Mouse (Mus musculus) activated CD4-positive, CD25-positive, alpha-beta regulatory T cell, adult 4 months (primary cell): ENCODE measurements around the gene Naa11. TPM values are rescaled to one million over a fixed set of nuclear protein-coding genes. Genes with fewer than 3 reads are reported as not detected.

Experiments
- ATAC-seq: one replicate; pipeline ENCODE4 v1.8.0; 2017
- polyA plus RNA-seq, 2 experiments: library from polyadenylated mRNA; unstranded; fragments of 100-300 nt; shearing (Covaris generic); gene quantifications; one replicate each; pipeline ENCODE4 v1.2.1; 2017

Naa11 gene
- not detected for polyA plus RNA-seq

- ATAC-seq: no peak
Measured at GRCm38 (mm10) chr5:97392160-97392559, at the start of gene Naa11. Gene Naa11, minus strand, starts transcription at chr5:97392379.

- ATAC-seq: no peak
Measured at GRCm38 (mm10) chr5:97432512-97432911, 40.3 kb upstream of the Naa11 start.

GRCm38 (mm10) chr5:97429976-97430375 lies 37.8 kb upstream of the Naa11 start:
- no peak for ATAC-seq

- ATAC-seq: no peak
Measured at GRCm38 (mm10) chr5:97421669-97422068, 29.5 kb upstream of the Naa11 start.

- ATAC-seq: no peak
Measured at GRCm38 (mm10) chr5:97417185-97417584, 25.0 kb upstream of the Naa11 start.

GRCm38 (mm10) chr5:97415837-97416236 lies 23.7 kb upstream of the Naa11 start:
- ATAC-seq: no peak

- ATAC-seq: no peak
Measured at GRCm38 (mm10) chr5:97413716-97414115, 21.5 kb upstream of the Naa11 start.

GRCm38 (mm10) chr5:97410190-97410589 lies 18.0 kb upstream of the Naa11 start:
- no peak for ATAC-seq

GRCm38 (mm10) chr5:97409234-97409704 lies 17.1 kb upstream of the Naa11 start:
- ATAC-seq: no peak

- no peak for ATAC-seq
Measured at GRCm38 (mm10) chr5:97401042-97401441, 8.9 kb upstream of the Naa11 start.

GRCm38 (mm10) chr5:97397585-97397984 lies 5.4 kb upstream of the Naa11 start:
- no peak for ATAC-seq

- ATAC-seq: no peak
Measured at GRCm38 (mm10) chr5:97387622-97388021, 4.6 kb downstream of the Naa11 start.

- no peak for ATAC-seq
Measured at GRCm38 (mm10) chr5:97384399-97384798, 7.8 kb downstream of the Naa11 start.

- ATAC-seq: no peak
Measured at GRCm38 (mm10) chr5:97382548-97383222, 9.5 kb downstream of the Naa11 start.

- no peak for ATAC-seq
Measured at GRCm38 (mm10) chr5:97379976-97380375, 12.2 kb downstream of the Naa11 start.

- ATAC-seq: no peak
Measured at GRCm38 (mm10) chr5:97364781-97365180, 27.4 kb downstream of the Naa11 start.

- ATAC-seq: no peak
Measured at GRCm38 (mm10) chr5:97364252-97364651, 27.9 kb downstream of the Naa11 start.

- ATAC-seq: no peak
Measured at GRCm38 (mm10) chr5:97362539-97362938, 29.6 kb downstream of the Naa11 start.

- no peak for ATAC-seq
Measured at GRCm38 (mm10) chr5:97359104-97359503, 33.1 kb downstream of the Naa11 start.

- ATAC-seq: no peak
Measured at GRCm38 (mm10) chr5:97356135-97356534, 36.0 kb downstream of the Naa11 start.

- ATAC-seq: no peak
Measured at GRCm38 (mm10) chr5:97355152-97355551, 37.0 kb downstream of the Naa11 start.

- no peak for ATAC-seq
Measured at GRCm38 (mm10) chr5:97348760-97349159, 43.4 kb downstream of the Naa11 start.

GRCm38 (mm10) chr5:97348310-97348709 lies 43.9 kb downstream of the Naa11 start:
- no peak for ATAC-seq

- ATAC-seq: no peak
Measured at GRCm38 (mm10) chr5:97345732-97346253, 46.4 kb downstream of the Naa11 start.

- no peak for ATAC-seq
Measured at GRCm38 (mm10) chr5:97345129-97345528, 47.0 kb downstream of the Naa11 start.
